Mouse (Mus musculus): ENCODE data around the gene Sspo. TPM values are rescaled to one million over a fixed set of nuclear protein-coding genes. Genes with fewer than 3 reads are reported as not detected.

Sspo gene
- polyA plus RNA-seq, 1 experiment from 2014 or later: 0.61 TPM

DNA sequence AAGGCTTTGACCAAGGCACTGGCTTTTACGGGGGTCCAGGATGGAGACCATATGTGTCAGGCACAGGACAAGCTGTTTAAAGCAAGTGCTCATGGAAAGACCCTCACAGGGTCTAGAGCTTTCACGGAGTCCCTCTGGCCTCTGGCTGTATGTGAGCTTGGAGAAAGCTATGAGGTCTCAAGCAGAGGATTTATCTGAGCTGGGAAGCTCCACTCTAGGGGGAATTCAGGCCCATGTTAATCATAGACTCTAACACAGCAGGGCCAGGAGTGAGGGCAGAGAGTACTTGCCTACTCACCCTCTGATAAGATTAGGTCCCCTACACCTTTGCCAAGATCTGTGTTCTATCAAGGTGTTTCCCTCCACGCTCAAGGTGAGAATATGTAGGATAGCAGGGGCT lies 94.6 kb downstream of the Sspo start:
- 76% methylated on average over 3 of the region's 3 CpGs for WGBS
- H3K4me3 ChIP-seq: no peak overlapping the region
- no peak overlapping the region for H3K9ac ChIP-seq
- peaks cover 15% of the 10 kb centered on the region for H3K4me1 ChIP-seq (replicated peaks)
- no peak overlapping the region for H3K27ac ChIP-seq (ENCODE audit: poor library complexity, severe bottlenecking)
- H3K9me3 ChIP-seq (replicated peaks): no peaks in the 10 kb centered on the region
- no peak overlapping the region for H3K4me2 ChIP-seq
- H3K36me3 ChIP-seq: peaks cover 3% of the 10 kb centered on the region; the same call in 1 of the 2 replicates
- H3K27me3 ChIP-seq (replicated peaks): no peaks in the 10 kb centered on the region
- no peak for ATAC-seq (ENCODE audit: insufficient number of reproducible peaks, low FRiP score)

DNA sequence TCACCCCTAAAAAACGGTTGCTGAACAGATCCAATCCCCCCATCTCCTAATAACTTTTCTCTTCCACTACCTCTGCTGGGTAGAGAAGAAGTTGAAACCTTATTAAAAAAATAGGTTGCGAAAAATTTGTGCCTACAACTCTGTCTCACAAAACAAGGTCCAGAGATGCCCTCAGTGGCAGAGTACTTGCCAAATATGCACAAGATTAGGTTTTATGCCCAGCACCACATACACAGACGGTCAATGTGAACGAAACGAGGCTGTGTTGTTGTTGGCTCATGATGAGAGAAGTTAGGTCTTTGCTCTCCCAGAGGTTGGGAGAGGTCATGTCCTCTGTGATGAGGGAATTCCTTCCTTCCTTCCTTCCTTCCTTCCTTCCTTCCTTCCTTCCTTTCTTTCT lies 97.2 kb downstream of the Sspo start:
- H3K36me3 ChIP-seq: peaks cover 3% of the 10 kb centered on the region; the same call in 1 of the 2 replicates
- no peak for ATAC-seq (ENCODE audit: insufficient number of reproducible peaks, low FRiP score)
- no peak overlapping the region for H3K9ac ChIP-seq
- H3K4me3 ChIP-seq: no peak overlapping the region
- no peaks in the 10 kb centered on the region for H3K27me3 ChIP-seq (replicated peaks)
- H3K27ac ChIP-seq (ENCODE audit: poor library complexity, severe bottlenecking): no peak overlapping the region
- H3K9me3 ChIP-seq (replicated peaks): no peaks in the 10 kb centered on the region
- H3K4me1 ChIP-seq (replicated peaks): peaks cover 10% of the 10 kb centered on the region
- WGBS: 57% methylated on average over 5 of the region's 5 CpGs
- H3K4me2 ChIP-seq: no peak overlapping the region

DNA sequence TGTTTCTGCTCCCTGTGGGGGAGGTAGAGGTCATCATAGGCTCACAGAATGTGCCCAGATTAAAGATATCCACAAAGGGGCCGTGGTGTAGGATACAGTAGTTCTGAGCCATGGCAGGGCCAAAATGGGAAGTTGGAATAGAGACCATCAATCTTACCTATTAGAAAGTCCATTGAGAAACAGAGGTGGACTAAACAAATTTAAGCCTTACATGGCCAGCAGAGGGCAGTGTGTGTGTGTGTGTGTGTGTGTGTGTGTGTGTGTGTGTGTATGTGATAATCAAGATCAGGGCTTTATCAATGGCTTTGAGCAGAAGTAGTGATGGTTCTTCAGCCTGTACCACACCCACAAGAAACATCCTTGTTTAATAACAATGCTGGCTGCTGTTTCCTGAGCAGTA lies 98.2 kb downstream of the Sspo start:
- no peak for ATAC-seq (ENCODE audit: insufficient number of reproducible peaks, low FRiP score)
- H3K4me3 ChIP-seq: no peak overlapping the region
- H3K36me3 ChIP-seq: no peaks in the 10 kb centered on the region
- 33% methylated on average over 1 of the region's 1 CpGs for WGBS
- H3K9ac ChIP-seq: no peak overlapping the region
- peaks cover 10% of the 10 kb centered on the region for H3K4me1 ChIP-seq (replicated peaks)
- no peak overlapping the region for H3K4me2 ChIP-seq
- no peaks in the 10 kb centered on the region for H3K27me3 ChIP-seq (replicated peaks)
- H3K27ac ChIP-seq (ENCODE audit: poor library complexity, severe bottlenecking): no peak overlapping the region
- H3K9me3 ChIP-seq (replicated peaks): no peaks in the 10 kb centered on the region

GRCm38 (mm10) chr6:48546858-48547257 lies 98.8 kb downstream of the Sspo start:
- no peak overlapping the region for H3K9ac ChIP-seq
- no peak overlapping the region for H3K4me2 ChIP-seq
- H3K27me3 ChIP-seq (replicated peaks): no peaks in the 10 kb centered on the region
- H3K4me1 ChIP-seq (replicated peaks): peaks cover 8% of the 10 kb centered on the region
- H3K9me3 ChIP-seq (replicated peaks): no peaks in the 10 kb centered on the region
- H3K27ac ChIP-seq (ENCODE audit: poor library complexity, severe bottlenecking): no peak overlapping the region
- H3K4me3 ChIP-seq: no peak overlapping the region
- ATAC-seq (ENCODE audit: insufficient number of reproducible peaks, low FRiP score): no peak
- no peaks in the 10 kb centered on the region for H3K36me3 ChIP-seq
- WGBS: 61% methylated on average over 4 of the region's 4 CpGs

GRCm38 (mm10) chr6:48548314-48548713 lies 100.3 kb downstream of the Sspo start:
- no peaks in the 10 kb centered on the region for H3K27me3 ChIP-seq (replicated peaks)
- no peaks in the 10 kb centered on the region for H3K4me1 ChIP-seq (replicated peaks)
- H3K9me3 ChIP-seq (replicated peaks): no peaks in the 10 kb centered on the region
- H3K4me3 ChIP-seq: no peak overlapping the region
- no peak overlapping the region for H3K9ac ChIP-seq
- no peak overlapping the region for H3K27ac ChIP-seq (ENCODE audit: poor library complexity, severe bottlenecking)
- H3K36me3 ChIP-seq: no peaks in the 10 kb centered on the region
- 82% methylated on average over 6 of the region's 6 CpGs for WGBS
- ATAC-seq (ENCODE audit: insufficient number of reproducible peaks, low FRiP score): no peak
- H3K4me2 ChIP-seq: no peak overlapping the region

Small RNAs within 50 kb of the gene (microRNA-seq; reads per million reads assigned to microRNA genes)
- gene Gm24325: not detected

Other genes starting within 250 kb of the Sspo start
- 21.2 and 21.8 TPM in 2 replicates for gene Krba1, start 52.6 kb upstream of the Sspo start, polyA plus RNA-seq (2016; fragmentation: Nextera tagmentation; extraction: Ambion mirVana)
- 17.1 and 20.4 TPM in 2 replicates for gene Zfp467, start 2.4 kb upstream of the Sspo start, polyA plus RNA-seq (2016; fragmentation: Nextera tagmentation; extraction: Ambion mirVana)
- 20.4 and 20.5 TPM in 2 replicates for gene Atp6v0e2, start 89.4 kb downstream of the Sspo start, polyA plus RNA-seq (2016; fragmentation: Nextera tagmentation; extraction: Ambion mirVana)
- gene Lrrc61, start 106.6 kb downstream of the Sspo start, polyA plus RNA-seq (2016; fragmentation: Nextera tagmentation; extraction: Ambion mirVana): 8.6 and 9.1 TPM in 2 replicates
- gene Rarres2, start 124.6 kb downstream of the Sspo start, polyA plus RNA-seq (2016; fragmentation: Nextera tagmentation; extraction: Ambion mirVana): 24.7 and 26.4 TPM in 2 replicates
- 1.5 TPM in 1 of 2 replicates, not detected in the other for gene Gm45021, start 141.4 kb downstream of the Sspo start, polyA plus RNA-seq (2016; fragmentation: Nextera tagmentation; extraction: Ambion mirVana)
- 32.1 and 32.7 TPM in 2 replicates for gene Repin1, start 145.7 kb downstream of the Sspo start, polyA plus RNA-seq (2016; fragmentation: Nextera tagmentation; extraction: Ambion mirVana)
- gene Gm44965, start 145.7 kb downstream of the Sspo start, polyA plus RNA-seq (2016; fragmentation: Nextera tagmentation; extraction: Ambion mirVana): not detected in 2 replicates
- gene Zfp775, start 153.8 kb downstream of the Sspo start, polyA plus RNA-seq (2016; fragmentation: Nextera tagmentation; extraction: Ambion mirVana): 5.6 and 5.8 TPM in 2 replicates
- 1.3 TPM in 2 replicates for gene AI854703, start 178.5 kb downstream of the Sspo start, polyA plus RNA-seq (2016; fragmentation: Nextera tagmentation; extraction: Ambion mirVana)
- gene Gimap8, start 199.0 kb downstream of the Sspo start, polyA plus RNA-seq (2016; fragmentation: Nextera tagmentation; extraction: Ambion mirVana): 0.90 and 1.2 TPM in 2 replicates
- gene Gimap9, start 227.9 kb downstream of the Sspo start, polyA plus RNA-seq (2016; fragmentation: Nextera tagmentation; extraction: Ambion mirVana): 8.7 and 9.4 TPM in 2 replicates
- gene Gimap4, start 236.3 kb downstream of the Sspo start, polyA plus RNA-seq (2016; fragmentation: Nextera tagmentation; extraction: Ambion mirVana): 9.9 and 10.7 TPM in 2 replicates